Mouse (Mus musculus): Measurements from ENCODE around the gene Rfx2.

DNA sequence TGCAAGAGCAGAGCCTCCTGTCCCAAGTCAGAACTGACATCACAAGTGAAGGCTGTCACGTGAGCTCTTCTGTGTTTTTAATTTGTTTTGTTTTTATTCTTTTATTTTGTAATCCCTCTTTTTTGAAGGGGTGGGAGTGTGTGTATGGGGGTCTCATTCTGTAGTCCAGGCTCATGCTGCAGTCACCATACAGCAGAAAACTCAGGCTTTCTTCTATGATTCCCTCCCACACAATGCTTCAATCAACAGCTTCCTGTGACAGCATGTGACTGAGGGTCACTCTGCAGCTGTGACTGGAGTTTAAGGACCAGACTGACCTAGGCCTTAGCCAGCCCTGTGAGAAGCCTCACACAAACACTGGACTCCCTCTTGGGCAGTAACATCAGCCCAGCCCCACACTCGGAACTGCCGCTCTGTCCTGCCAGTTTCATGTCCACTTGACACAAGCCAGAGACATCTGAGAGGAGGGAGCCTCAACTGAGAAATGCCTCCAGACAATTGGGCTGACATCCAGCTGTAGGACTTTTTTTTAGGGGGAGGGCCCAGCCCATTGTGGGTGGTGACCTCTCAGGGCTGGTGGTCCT lies 51.9 kb downstream of the Rfx2 start:
- no peak for TF ChIP-seq POLR2A (IDR thresholded peaks at IDR 0.05; ENCODE audit: extremely low read depth, insufficient read depth, low read length)
- no peak for TF ChIP-seq CTCF (IDR thresholded peaks at IDR 0.05; ENCODE audit: extremely low read depth, insufficient read depth, low read length)
